Mouse (Mus musculus) embryonic facial prominence, embryonic 13.5 days (tissue): ENCODE results near the gene Abo. TPM values are rescaled to one million over a fixed set of nuclear protein-coding genes. Genes with fewer than 3 reads are reported as not detected.
A peak's percentile ranks its signal among the peaks of the same experiment; 100 is the strongest.

Experiments used
- ATAC-seq: fragments of 200-750 bp; cut with Nextera tagmentation; 2 replicates; pipeline ENCODE4 v1.8.0; 2017; ENCODE audit warnings: low read depth; ENCODE audit not compliant: insufficient number of reproducible peaks, insufficient read depth, low FRiP score, low TSS enrichment
- H3K27ac ChIP-seq: fragments of 300-500 bp; sonication (generic); 2 replicates; pipeline ENCODE4 v1.5.1; 2015; ENCODE audit warnings: moderate library complexity, mild to moderate bottlenecking, inconsistent platforms
- H3K27me3 ChIP-seq: fragments of 300-500 bp; sonication (generic); 2 replicates; pipeline ENCODE4 v1.6.1; 2015; ENCODE audit warnings: mild to moderate bottlenecking, inconsistent platforms
- H3K36me3 ChIP-seq: fragments of 300-500 bp; sonication (generic); 2 replicates; pipeline ENCODE4 v1.6.1; 2015; ENCODE audit warnings: mild to moderate bottlenecking, inconsistent platforms
- H3K4me1 ChIP-seq: fragments of 300-500 bp; sonication (generic); 2 replicates; pipeline ENCODE4 v1.6.1; 2015; ENCODE audit warnings: inconsistent platforms
- H3K4me2 ChIP-seq: fragments of 300-500 bp; sonication (generic); 2 replicates; pipeline ENCODE4 v1.6.1; 2015; ENCODE audit warnings: moderate library complexity, mild to moderate bottlenecking, inconsistent platforms
- H3K4me3 ChIP-seq: fragments of 300-500 bp; sonication (generic); 2 replicates; pipeline ENCODE4 v1.5.1; 2015; ENCODE audit warnings: mild to moderate bottlenecking, inconsistent platforms
- H3K9ac ChIP-seq: fragments of 300-500 bp; sonication (generic); 2 replicates; pipeline ENCODE4 v1.6.1; 2015; ENCODE audit warnings: mild to moderate bottlenecking, inconsistent platforms
- H3K9me3 ChIP-seq: fragments of 300-500 bp; sonication (generic); 2 replicates; pipeline ENCODE4 v1.6.1; 2016; ENCODE audit warnings: inconsistent platforms
- WGBS: fragments of 180-500 bp; shearing (Covaris S2); methylation state at CpG from one replicate; pipeline ENCODE4 v1.1.7; 2015; ENCODE audit warnings: mixed read lengths; 5-methylcytosine and 5-hydroxymethylcytosine counted together
- polyA plus RNA-seq: library from polyadenylated mRNA; unstranded; fragments of >200 nt; fragmentation: Nextera tagmentation; extraction: Ambion mirVana; gene quantifications from 2 replicates; pipeline ENCODE4 v1.2.1, GENCODE M21; 2015

Abo gene
- polyA plus RNA-seq = not detected in 2 replicates

DNA sequence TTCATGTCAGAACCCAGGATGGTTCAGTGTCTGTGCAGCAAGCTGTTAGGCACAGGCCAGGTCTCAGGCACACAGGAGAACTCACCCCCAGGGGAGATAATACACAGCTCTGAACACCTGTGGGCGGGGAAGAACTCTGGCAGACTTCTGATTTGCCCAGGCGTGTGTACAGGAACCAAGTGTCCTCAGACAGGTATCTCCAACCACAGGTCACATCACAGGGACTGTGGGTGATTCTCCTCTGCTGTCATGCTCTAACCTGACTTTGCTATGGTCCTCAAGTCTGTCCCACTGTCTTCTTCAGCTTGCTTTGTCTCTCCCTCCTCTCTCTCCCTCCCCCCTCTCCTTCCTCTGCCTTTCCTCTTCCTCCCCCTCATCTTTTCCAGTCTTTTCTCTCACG, at the start of gene Abo:
Gene Abo (minus strand): TSS at position 101 of the 400 bp plus-strand sequence.
- WGBS = 70% methylated on average over 3 of the region's 3 CpGs
- no peak within 1 kb of the TSS for H3K4me3 ChIP-seq
- 0 out of 2 replicates have a peak within 1 kb of the TSS, but pooled peaks have one; percentile 32 for H3K9ac ChIP-seq
- ATAC-seq = no peak
- no peaks in the 10 kb centered on the region for H3K4me1 ChIP-seq
- no peak within 1 kb of the TSS for H3K4me2 ChIP-seq
- H3K27me3 ChIP-seq = 0 out of 2 replicates have a peak, but pooled peaks cover 2% of the 10 kb centered on the region
- H3K36me3 ChIP-seq = no peaks in the 10 kb centered on the region
- H3K9me3 ChIP-seq = no peaks in the 10 kb centered on the region
- H3K27ac ChIP-seq = no peak within 1 kb of the TSS

DNA sequence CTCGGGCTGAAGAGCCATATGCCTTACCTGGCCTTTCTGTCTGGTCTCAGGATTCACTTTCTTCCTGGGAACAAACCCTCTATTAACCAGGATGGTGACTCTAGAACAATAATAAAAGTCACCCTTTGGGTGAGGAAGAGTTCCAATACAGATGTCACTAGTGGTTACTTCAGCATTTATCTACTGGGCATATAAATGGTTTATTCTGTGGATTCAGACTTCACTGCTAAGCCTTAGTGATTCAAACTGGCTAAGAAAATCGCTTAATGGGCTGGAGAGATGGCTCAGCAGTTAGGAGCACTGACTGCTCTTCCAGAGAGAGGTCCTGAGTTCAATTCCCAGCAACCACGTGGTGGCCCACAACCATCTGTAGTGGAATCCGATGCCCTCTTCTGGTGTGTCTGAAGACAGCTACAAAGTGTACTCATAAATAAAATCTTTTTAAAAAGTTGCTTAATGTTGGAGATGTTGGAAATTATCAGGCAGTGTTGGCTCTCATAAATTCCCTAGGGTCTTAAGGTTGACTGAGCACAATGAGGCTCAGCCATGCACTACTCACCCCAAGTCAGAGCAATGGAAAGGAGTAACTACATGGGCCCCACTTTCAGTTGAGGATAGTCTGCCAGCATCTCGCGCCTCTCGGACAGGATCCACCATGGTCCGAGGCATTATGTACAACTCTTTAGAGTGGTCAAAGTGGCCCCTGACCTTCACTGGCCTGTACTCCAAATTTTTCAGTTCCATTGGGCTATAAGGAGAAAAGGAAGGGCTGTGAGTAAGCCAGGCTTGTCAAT, 49.6 kb upstream of the Abo start:
- H3K36me3 ChIP-seq = peaks cover 52% of the 10 kb centered on the region
- H3K4me3 ChIP-seq = peak overlapping the region; percentile 75; the same call in 1 of the 2 replicates
- no peaks in the 10 kb centered on the region for H3K9me3 ChIP-seq
- ATAC-seq = no peak
- peak overlapping the region; percentile 85; the same call in 1 of the 2 replicates for H3K9ac ChIP-seq
- no peaks in the 10 kb centered on the region for H3K27me3 ChIP-seq
- no peak overlapping the region for H3K27ac ChIP-seq
- H3K4me1 ChIP-seq = peaks cover 50% of the 10 kb centered on the region
- peak overlapping the region; percentile 97 for H3K4me2 ChIP-seq
- WGBS = 60% methylated on average over 8 of the region's 8 CpGs

DNA sequence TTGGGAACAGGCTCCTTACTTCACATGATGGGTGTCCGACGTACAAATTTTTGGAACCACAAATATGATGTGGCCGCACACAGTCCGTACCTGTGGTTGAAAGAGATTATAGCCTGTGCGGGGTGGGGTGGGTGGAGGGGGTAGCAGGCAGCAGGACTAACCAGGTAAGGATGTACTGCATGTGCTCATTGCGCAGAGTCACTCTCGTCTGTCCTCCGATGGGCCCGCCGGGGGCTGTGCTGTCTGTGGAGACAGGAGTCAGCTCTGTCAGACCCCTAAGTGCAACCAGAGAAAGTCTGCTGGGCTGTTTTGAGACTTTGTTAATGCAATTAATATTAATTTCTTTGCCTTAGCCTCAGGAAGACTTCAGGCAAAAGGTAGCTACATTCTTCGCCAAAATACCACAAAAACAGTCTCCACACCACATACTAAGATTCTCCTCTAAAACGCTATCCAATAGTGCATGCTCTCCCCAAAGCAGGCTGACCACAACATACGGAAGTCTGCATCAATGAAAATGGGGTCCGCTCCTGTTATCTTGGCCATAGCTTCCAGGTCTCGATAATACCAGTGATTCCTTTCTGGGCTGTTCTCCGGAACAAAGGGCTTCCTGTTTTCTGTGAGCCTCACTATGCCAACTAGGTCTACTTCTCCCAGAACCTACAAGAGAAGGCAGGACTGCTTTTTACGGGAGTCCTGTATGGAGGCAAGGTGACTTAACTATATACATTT, 48.8 kb upstream of the Abo start:
- Histone ChIP-seq H3K27ac (no peak overlapping the region), H3K4me2 (no peak overlapping the region), H3K9ac (no peak overlapping the region), H3K27me3 (no peaks in the 10 kb centered on the region), H3K9me3 (no peaks in the 10 kb centered on the region), H3K4me1 (peaks cover 58% of the 10 kb centered on the region), H3K4me3 (no peak overlapping the region), H3K36me3 (peaks cover 45% of the 10 kb centered on the region)
- no peak for ATAC-seq
- 77% methylated on average over 17 of the region's 17 CpGs for WGBS

- Histone ChIP-seq H3K27me3 (no peaks in the 10 kb centered on the region), H3K9ac (peak overlapping the region; percentile 99), H3K4me3 (peak overlapping the region; percentile 88), H3K4me2 (peak overlapping the region; percentile 99), H3K36me3 (peaks cover 46% of the 10 kb centered on the region), H3K9me3 (no peaks in the 10 kb centered on the region), H3K27ac (no peak overlapping the region), H3K4me1 (peaks cover 56% of the 10 kb centered on the region)
- WGBS = 75% methylated on average over 5 of the region's 5 CpGs
- no peak for ATAC-seq
These were observed 47.5 kb upstream of the Abo start for GRCm38 (mm10) chr2:26912253-26912770.

DNA sequence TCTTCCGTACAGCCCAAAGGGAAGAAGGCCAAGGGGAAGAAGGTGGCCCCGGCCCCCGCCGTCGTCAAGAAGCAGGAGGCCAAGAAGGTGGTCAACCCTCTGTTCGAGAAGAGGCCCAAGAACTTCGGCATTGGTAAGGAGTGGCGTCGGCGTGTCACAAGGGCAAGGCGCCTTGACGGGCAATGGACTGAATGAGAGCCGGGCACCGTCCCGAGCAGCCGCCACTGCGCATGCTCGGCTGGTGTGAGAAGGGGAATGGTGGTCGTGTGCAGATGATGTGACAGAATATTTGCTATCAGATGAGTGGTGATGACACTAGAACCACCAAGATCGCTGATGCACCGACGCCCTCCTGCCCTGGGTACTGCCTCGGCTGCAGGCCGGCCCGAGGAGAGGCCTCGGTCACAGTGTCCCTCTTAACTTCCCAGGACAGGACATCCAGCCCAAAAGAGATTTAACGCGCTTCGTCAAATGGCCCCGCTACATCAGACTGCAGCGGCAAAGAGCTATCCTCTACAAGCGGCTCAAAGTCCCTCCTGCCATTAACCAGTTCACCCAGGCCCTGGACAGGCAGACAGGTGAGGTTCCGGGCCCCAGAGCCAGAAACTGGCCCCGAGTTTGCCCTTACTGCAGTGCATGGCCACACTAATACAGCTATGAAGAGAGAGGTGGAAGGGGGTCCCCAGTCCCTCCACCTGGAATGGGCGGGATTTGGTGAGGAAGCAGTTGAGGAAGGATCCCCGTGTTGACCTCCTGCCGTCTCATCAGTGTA, 46.4 kb upstream of the Abo start:
- WGBS = under 1% methylated on average over 37 of the region's 37 CpGs
- Histone ChIP-seq H3K9ac (peak overlapping the region; percentile 99), H3K27me3 (no peaks in the 10 kb centered on the region), H3K9me3 (no peaks in the 10 kb centered on the region), H3K27ac (peak overlapping the region; percentile 93), H3K4me2 (peak overlapping the region; percentile 99), H3K4me1 (peaks cover 48% of the 10 kb centered on the region), H3K36me3 (peaks cover 58% of the 10 kb centered on the region), H3K4me3 (peak overlapping the region; percentile 88)
- 0 out of 2 replicates have a peak, but pooled peaks have one; percentile 4 for ATAC-seq

GRCm38 (mm10) chr2:26910124-26910993, 45.6 kb upstream of the Abo start, which contains the start of the genes Med22 and Rpl7a:
Gene Med22 (minus strand): TSS chr2:26910677.
Gene Rpl7a (plus strand): TSS chr2:26910764.
- Histone ChIP-seq H3K4me1 (peaks cover 44% of the 10 kb centered on the region), H3K27ac (peak within 1 kb of the TSS; percentile 93), H3K9me3 (no peaks in the 10 kb centered on the region), H3K9ac (peak within 1 kb of the TSS; percentile 99), H3K4me2 (peak within 1 kb of the TSS; percentile 99), H3K4me3 (peak within 1 kb of the TSS; percentile 88), H3K36me3 (peaks cover 66% of the 10 kb centered on the region), H3K27me3 (no peaks in the 10 kb centered on the region)
- under 1% methylated on average over 74 of the region's 74 CpGs for WGBS
- peak; percentile 87 for ATAC-seq

- peak overlapping the region; percentile 88 for H3K4me3 ChIP-seq
- H3K9me3 ChIP-seq = no peaks in the 10 kb centered on the region
- H3K4me1 ChIP-seq = peaks cover 35% of the 10 kb centered on the region
- H3K9ac ChIP-seq = peak overlapping the region; percentile 99
- H3K4me2 ChIP-seq = peak overlapping the region; percentile 79
- peaks cover 70% of the 10 kb centered on the region for H3K36me3 ChIP-seq
- H3K27me3 ChIP-seq = no peaks in the 10 kb centered on the region
- ATAC-seq = no peak
- H3K27ac ChIP-seq = peak overlapping the region; percentile 93
These were observed 44.6 kb upstream of the Abo start for GRCm38 (mm10) chr2:26909387-26909784.

- H3K9ac ChIP-seq = peak overlapping the region; percentile 99
- H3K27ac ChIP-seq = no peak overlapping the region
- H3K27me3 ChIP-seq = no peaks in the 10 kb centered on the region
- peak overlapping the region; percentile 88 for H3K4me3 ChIP-seq
- no peaks in the 10 kb centered on the region for H3K9me3 ChIP-seq
- ATAC-seq = no peak
- H3K4me1 ChIP-seq = peaks cover 39% of the 10 kb centered on the region
- WGBS = 78% methylated on average over 18 of the region's 18 CpGs
- peaks cover 68% of the 10 kb centered on the region for H3K36me3 ChIP-seq
- peak overlapping the region; percentile 79 for H3K4me2 ChIP-seq
These were observed 44.1 kb upstream of the Abo start for GRCm38 (mm10) chr2:26908710-26909386.

- no peak for ATAC-seq
- no peak overlapping the region for H3K9ac ChIP-seq
- 58% methylated on average over 4 of the region's 4 CpGs for WGBS
- no peaks in the 10 kb centered on the region for H3K27me3 ChIP-seq
- peaks cover 37% of the 10 kb centered on the region for H3K4me1 ChIP-seq
- H3K36me3 ChIP-seq = peaks cover 50% of the 10 kb centered on the region
- no peak overlapping the region for H3K27ac ChIP-seq
- no peak overlapping the region for H3K4me3 ChIP-seq
- H3K9me3 ChIP-seq = no peaks in the 10 kb centered on the region
- H3K4me2 ChIP-seq = no peak overlapping the region
These were observed 42.3 kb upstream of the Abo start for GRCm38 (mm10) chr2:26907109-26907508.

DNA sequence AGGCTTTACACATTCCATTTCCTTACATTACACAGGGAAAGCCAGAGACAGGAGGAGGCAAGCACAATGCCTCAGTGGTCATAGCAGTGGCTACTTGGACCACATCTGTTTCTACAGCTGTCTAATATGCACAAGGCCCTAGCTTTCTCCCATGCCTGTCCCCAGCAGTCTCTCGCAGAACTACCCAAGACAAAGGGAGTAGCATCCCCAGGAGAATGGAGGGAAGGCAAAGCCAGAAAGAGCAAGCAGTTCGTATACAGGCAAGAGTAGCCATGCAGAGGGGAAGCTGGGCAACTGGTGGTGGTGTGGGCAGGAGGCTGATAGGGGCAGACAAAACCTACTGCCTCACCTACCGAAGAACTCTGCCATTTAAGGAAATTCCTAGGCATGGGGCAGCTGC, 41.7 kb upstream of the Abo start:
- Histone ChIP-seq H3K27me3 (no peaks in the 10 kb centered on the region), H3K27ac (no peak overlapping the region), H3K36me3 (peaks cover 43% of the 10 kb centered on the region), H3K9me3 (no peaks in the 10 kb centered on the region), H3K9ac (no peak overlapping the region; the same call in 1 of the 2 replicates), H3K4me1 (peaks cover 37% of the 10 kb centered on the region), H3K4me3 (no peak overlapping the region), H3K4me2 (no peak overlapping the region)
- ATAC-seq = no peak
- 93% methylated on average over 3 of the region's 3 CpGs for WGBS
